Mouse (Mus musculus): Measurements from ENCODE around the gene Dtx3l.
A peak's percentile ranks its signal among the peaks of the same experiment; 100 is the strongest.
"Not testable (repeated sequence)": the region's sequence is repeated elsewhere in the genome, so short reads cannot be mapped to it uniquely, and the experiment has no call there.

Gene Dtx3l

DNA sequence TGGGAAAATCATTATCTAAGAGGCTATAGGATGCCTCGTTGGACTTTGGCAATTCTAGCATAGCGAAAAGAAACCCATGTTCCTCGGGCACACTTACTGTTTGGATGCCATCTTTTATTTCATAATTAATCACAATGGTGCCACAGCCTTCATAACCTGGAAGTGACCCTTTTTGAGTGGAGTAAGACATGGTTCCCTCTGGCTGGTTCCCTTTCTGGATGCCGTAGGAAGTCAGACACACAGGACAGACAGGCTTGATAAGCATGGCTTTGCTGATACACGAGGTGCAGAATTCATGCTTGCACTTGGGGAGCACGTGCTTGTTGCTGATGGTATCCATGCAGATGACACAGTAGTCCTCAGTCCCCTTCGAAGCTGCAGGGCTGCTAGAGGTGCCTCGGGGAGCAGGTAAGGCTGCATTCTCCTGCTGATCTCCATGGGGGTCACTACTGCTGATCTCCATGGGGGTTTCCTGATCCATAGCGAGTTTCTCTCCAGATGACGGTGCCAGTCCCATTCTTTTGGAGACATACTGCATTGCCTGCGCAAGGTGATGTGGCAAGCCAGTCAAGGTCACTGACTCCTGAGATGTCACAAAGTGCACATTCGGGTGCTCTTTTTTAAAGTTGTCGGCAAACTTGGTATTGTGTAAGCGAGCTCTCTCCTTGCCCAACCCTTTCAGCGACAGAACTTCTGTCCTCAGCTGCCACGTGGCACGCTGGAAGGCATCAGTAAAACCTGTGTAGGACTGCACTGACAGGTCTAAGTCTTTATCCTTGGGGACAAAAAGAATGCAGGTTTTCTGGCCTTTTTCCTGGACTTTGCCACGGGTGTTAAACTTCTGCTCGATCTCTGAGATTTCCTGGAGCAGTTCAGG lies 6.5 kb downstream of the Dtx3l start:
- no peak for DNase-seq (ENCODE audit: low spot score in 2 of 2)

GRCm38 (mm10) chr16:35924341-35924740 lies 14.6 kb downstream of the Dtx3l start:
- DNase-seq (ENCODE audit: low spot score in 2 of 2): no peak

- no peak for DNase-seq (ENCODE audit: low spot score in 2 of 2)
Measured at GRCm38 (mm10) chr16:35923546-35924198, 15.3 kb downstream of the Dtx3l start.

DNA sequence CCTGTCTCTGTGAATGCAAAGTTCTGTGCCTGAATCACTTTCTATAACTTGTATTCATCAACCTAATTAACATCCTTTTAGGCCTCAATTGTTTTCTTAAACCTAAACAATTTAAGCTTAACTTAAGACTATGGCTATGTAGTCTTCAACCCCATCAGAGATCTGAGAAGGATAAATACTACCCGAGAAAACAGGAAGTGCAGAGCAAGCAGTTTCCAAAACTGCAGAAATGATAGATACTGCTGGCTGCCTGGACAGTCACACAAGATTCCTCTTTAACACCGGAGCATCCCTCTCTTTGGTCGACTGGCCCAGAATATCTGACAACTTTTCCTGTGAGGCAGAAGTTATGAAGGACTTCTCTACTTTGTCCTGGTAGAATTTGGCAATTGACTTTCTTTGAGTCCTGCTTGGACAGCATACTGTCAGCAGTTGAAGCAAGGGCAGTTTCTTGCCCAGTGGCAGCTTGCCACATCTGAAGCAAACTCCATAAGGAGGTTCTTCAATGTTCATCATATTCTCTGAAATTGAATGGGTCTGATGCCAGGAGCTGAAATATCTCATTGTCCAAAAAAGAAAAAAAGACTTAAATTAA lies 16.6 kb downstream of the Dtx3l start:
- DNase-seq (ENCODE audit: low spot score in 2 of 2): no peak

DNA sequence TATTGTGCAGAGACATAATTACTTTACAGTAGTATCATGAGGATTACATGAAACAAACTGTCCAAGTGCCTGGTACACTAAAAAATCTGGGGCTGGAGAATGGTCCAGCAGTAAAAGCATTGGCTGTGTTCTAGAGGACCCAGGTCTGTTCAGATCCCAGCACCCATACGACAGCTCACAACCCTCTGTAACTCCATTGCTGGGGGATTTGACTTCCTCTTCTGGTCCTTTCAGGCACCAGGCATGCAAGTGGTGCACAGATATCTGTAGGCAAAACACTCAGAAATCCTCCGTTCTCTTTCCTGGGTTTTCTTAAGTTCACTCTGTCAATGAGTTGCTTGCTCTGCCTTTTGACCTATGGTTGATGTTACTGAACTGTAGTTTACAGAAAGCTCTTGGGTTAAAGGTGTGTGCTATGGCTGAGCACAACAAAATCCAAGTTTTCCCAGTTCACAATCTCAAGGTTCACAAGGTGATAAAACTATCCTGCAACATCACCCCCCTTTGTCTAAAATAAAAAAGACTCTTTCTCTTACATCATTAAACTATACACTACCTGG lies 17.2 kb downstream of the Dtx3l start:
- DNase-seq (ENCODE audit: low spot score in 2 of 2): no peak

DNA sequence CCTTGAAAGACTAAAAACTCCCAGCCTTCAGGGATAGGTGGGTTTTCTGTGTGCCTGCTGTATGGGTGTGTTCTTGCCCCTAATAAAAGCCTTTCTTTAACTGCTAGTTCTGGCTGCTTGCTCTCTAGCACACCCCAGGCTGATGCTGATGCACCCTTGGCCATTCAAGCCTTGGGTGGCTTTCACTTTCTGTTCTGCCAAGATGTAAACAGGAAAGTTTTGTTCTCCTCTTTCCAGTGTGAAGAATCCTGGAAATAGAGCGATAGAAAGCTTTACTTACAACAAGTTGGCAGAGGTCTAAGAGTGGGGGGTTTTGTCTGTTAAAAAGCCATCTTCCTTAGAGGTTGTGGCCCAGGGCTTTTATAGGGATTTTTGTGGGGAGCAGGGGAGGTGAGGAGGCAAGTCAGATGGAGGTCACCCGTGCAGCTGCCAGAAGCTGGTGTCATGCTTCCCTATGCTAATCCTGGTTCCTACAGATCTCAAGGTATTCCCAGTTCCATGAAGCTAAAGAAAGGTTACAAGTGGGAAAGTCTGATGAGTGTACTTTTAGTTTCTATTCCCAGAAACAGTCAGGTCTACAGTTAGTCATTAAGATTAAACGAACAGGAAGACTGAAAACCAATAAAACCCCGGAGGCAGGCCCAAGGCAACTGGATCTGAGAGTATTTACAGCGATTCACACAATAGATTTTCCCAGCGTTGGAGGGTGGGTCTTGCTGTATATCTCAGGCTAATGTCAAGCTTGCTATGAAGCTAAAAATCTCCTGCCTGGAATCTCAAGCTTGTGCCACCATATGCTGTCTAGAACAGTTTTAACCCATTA lies 20.0 kb downstream of the Dtx3l start:
- DNase-seq (ENCODE audit: low spot score in 2 of 2): no peak

DNA sequence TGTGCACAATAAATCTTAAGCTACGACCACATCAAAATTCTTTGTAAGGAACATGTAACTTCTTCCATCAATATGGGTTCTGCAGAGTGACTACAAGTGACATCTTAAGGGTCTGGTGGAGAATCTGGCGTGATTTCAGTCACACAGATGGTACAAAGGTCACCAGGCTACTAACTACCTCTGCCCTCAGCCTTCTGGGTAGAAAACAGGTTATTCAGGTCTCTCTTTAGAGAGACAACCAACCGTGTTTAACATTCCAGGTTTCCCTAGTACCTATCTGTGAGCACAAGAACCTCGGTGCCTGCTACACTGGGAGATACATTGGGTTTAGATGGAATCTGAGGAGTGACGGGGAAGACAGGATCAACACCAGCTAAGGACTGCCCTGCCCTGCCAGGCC lies 24.6 kb downstream of the Dtx3l start:
- no peak for DNase-seq (ENCODE audit: low spot score in 2 of 2)

- DNase-seq (ENCODE audit: low spot score in 2 of 2): peak in 1 of 2 experiments; percentile 48
Measured at GRCm38 (mm10) chr16:35913526-35913925, 25.4 kb downstream of the Dtx3l start.

DNA sequence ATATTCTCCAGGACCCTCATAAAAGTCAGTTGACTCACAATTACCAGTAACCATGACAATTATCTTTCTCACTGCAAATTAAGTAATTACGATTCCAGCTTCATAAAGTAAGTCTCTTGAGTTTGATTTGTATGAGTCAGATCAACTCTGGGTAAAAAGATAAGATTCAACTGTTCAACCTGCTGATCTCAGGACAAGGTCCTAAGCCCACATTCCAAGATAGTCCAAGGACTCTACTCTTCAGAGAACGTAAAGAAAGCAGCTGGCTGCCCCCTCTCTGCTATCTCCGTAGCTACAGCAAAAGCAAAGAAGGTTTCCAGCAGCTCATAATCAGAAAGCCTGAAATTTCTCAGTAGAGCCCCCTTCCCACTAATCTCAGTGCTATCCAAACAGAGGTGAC lies 27.5 kb downstream of the Dtx3l start:
- no peak for DNase-seq (ENCODE audit: low spot score in 2 of 2)

- no peak for DNase-seq (ENCODE audit: low spot score in 2 of 2)
Measured at GRCm38 (mm10) chr16:35907432-35908201, 31.3 kb downstream of the Dtx3l start.

DNA sequence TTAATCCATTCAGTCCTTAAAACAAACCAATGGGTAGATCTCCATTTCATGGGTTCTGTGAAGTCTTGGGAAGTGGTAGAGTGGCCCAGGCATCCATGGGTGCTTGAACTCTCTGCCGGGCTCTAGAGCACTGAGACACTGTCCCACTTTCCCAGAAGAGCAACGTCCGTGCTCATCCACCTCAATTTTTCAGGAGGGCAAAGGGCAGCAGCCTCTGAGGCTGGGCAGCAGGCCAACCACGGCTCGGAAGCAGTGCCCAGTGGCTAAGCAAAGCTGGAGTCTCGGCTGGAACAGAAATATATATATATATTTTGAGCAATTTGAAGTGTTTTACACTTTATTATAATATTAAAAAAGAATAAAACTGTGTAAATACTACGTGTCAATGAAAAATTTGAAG lies 32.1 kb downstream of the Dtx3l start:
- no peak for DNase-seq (ENCODE audit: low spot score in 2 of 2)

GRCm38 (mm10) chr16:35905819-35906485 lies 33.0 kb downstream of the Dtx3l start:
- no peak for DNase-seq (ENCODE audit: low spot score in 2 of 2)

DNA sequence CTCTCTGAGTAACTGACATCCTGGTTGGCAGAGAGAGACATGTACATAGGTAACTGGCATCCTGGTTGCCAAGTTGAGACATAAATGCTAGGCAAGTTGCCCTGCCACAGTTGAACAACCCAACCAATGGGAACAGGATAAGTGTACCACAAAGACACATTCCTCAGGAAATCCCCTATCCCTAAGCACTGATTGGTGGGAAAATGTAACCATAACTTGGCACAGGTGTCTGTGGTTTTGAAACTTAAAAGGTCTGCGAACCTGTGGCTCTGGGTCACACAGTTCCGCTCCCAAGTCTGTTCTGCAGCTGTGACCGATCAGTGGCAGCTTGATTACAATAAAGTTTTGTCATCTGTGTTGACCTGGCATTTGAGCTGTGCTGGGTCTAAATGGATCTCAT lies 33.6 kb downstream of the Dtx3l start:
- no peak for DNase-seq (ENCODE audit: low spot score in 2 of 2)

DNA sequence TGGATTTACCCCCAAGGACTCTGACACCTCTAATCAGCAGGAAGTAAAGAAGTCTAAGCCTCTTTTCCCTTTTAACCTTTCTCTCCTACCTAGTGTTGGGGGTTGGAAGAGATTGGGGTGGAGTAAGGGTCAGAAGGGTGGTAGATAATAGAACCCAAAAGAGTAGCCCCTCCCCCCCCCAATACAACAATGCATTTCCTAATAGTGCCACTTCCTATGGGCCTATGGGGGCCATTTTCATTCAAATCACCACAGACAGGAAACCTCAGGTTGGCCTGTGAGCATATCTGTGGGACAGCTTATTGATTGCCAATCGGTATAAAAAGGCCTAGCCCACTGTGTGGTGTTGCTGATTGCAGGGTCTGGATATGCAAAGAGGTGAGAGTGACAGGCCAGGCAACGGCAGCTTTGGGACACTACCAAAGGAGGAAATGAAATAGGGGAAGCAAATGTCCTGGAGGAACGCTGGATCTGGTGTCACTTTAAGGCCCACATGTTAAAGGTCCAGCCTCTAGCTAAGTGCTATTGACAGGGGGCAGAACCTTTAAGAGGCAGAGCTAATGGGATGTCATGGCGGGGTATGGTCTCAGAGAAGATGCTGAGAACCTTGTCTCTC lies 34.7 kb downstream of the Dtx3l start:
- no peak for DNase-seq (ENCODE audit: low spot score in 2 of 2)

DNA sequence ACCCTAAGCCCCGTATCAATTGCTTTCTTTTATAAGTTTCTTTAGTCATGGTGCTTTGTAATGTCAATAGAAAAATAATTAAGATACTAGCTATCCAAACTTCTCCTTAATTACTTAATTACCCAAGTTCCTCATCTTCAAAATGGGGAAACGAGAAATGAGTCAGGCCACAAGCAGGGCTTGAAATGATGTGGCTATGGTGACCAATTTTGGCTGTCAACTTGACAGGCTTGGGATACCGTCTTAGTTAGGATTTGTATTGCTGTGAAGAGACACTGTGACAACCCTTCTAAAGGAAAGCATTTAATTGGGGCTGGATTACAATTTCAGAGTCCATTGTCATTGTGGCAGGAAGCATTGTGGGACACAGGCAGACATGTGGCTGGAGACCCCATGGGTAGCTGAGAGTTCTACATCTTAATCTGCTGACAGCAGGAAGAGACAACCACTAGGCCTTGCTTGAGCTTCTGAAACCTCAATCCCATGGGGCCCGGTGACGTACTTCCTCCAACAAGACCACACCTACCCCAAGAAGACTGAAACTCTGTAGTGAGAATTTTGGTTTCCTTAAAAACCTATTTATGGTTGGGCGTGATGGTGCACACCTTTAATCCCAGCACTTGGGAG lies 35.8 kb downstream of the Dtx3l start:
- no peak for DNase-seq (ENCODE audit: low spot score in 2 of 2)

DNA sequence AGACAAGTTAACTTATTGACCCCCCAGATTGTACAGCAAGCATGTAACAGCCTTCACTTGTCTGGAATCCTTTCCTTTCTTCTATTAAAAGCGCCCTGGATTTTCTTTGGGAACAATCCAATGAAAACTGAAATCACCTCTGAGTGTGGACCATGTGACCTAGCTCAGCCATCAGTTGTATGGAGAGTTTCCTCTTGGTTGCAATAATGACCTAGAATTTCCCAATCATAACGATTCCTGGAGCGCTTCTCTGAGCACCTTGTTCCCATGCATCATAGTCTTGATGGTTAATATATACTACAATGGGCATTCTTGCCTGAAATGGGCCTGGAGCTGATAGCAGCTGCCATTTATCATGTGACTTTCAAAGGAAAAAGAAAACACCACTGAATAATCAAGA lies 38.4 kb downstream of the Dtx3l start:
- DNase-seq (ENCODE audit: low spot score in 2 of 2): no peak

DNA sequence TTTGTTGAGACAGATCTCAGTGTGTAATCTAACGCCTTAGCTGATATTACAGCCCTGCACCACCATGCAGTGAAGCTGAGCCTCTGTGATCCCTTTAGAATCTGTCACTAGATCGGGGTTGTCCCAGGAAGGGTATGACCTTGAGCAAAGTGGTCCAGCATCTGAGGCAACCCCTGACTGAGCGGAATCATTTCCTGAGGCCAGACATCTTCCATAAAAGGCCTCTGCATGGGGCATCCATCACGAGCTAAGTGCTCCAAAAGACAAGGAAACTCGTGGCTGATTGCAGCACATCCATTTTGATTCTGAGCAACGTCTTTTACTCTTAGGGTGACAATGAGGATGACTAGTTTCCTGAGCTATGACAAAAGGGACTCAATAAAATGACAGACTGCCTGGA lies 44.0 kb downstream of the Dtx3l start:
- DNase-seq (ENCODE audit: low spot score in 2 of 2): no peak

DNA sequence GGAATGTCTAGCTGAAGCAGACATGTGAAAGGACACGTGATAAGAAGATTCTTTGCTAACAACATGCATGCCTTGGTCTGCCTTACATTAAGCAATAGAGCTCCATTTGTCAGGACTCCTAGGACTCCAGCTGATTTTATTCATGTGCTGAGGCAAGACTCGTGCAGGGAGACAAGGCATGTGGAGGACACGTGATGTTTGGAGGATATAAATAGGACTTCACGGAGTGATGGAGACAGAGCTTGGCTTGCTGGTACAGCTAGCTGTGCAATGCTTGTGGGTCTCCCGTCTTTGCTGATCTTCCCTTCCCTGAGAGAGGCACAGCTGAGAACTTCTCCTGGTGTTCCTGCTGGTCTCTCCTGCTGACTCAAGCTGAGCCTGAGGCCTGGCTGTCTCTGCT lies 47.3 kb downstream of the Dtx3l start:
- not testable (repeated sequence) for DNase-seq (ENCODE audit: low spot score in 2 of 2)

GRCm38 (mm10) chr16:35890645-35891044 lies 48.3 kb downstream of the Dtx3l start:
- no peak for DNase-seq (ENCODE audit: low spot score in 2 of 2)

All from spleen, postnatal 10 days (tissue).